Mouse (Mus musculus) liver, embryonic 16.5 days (tissue): ENCODE measurements at regions not wholly inside any gene's neighbourhood (a gene's known extent, or its start where the extent isn't known, plus 50 kb on each side); places are given as distances from the start of the nearest gene placed in this dataset.
"Not testable (repeated sequence)": the region's sequence is repeated elsewhere in the genome, so short reads cannot be mapped to it uniquely, and the experiment has no call there.

Experiments used
- ATAC-seq: fragments of 200-750 bp; cut with Nextera tagmentation; 2 replicates; pipeline ENCODE4 v1.8.0; 2017; ENCODE audit warnings: low read depth, mild to moderate bottlenecking, moderate number of reproducible peaks, moderate library complexity
- H3K27ac ChIP-seq: fragments of 300-500 bp; sonication (generic); 2 replicates; pipeline ENCODE4 v1.5.1; 2014; ENCODE audit warnings: mild to moderate bottlenecking, low read length
- H3K27me3 ChIP-seq: fragments of 300-500 bp; sonication (generic); 2 replicates; pipeline ENCODE4 v1.6.1; 2014; ENCODE audit warnings: low read depth, low read length, mixed read lengths; ENCODE audit not compliant: control insufficient read depth, insufficient read depth
- H3K36me3 ChIP-seq: fragments of 300-500 bp; sonication (generic); 2 replicates; pipeline ENCODE4 v1.6.1; 2014; ENCODE audit warnings: mild to moderate bottlenecking; ENCODE audit not compliant: control insufficient read depth, insufficient read depth
- H3K4me1 ChIP-seq: fragments of 300-500 bp; sonication (generic); 2 replicates; pipeline ENCODE4 v1.6.1; 2014; ENCODE audit warnings: low read depth, low read length, mixed read lengths; ENCODE audit not compliant: control insufficient read depth
- H3K4me2 ChIP-seq: fragments of 300-500 bp; sonication (generic); 2 replicates; pipeline ENCODE4 v1.6.1; 2014; ENCODE audit warnings: low read depth, low read length, mixed read lengths
- H3K4me3 ChIP-seq: fragments of 300-500 bp; sonication (generic); 2 replicates; pipeline ENCODE4 v1.5.1; 2014; ENCODE audit warnings: low read depth, mild to moderate bottlenecking, low read length
- H3K9ac ChIP-seq: fragments of 300-500 bp; sonication (generic); 2 replicates; pipeline ENCODE4 v1.6.1; 2014; ENCODE audit warnings: low read depth, low read length
- H3K9me3 ChIP-seq: fragments of 300-500 bp; sonication (generic); replicated peaks from 2 replicates; pipeline ENCODE4 v1.6.1; 2016; ENCODE audit warnings: low read length; ENCODE audit not compliant: control insufficient read depth
- WGBS: fragments of 180-500 bp; shearing (Covaris S2); extraction: QIAGEN DNeasy Blood & Tissue Kit; methylation state at CpG from one replicate; pipeline ENCODE4 v1.1.7; 2014; ENCODE audit not compliant: insufficient replicate concordance; 5-methylcytosine and 5-hydroxymethylcytosine counted together

GRCm38 (mm10) chr1:4660616-4661015, 147.1 kb upstream of the Gm37988 start:
- not testable (repeated sequence) for ATAC-seq, H3K4me2 ChIP-seq, H3K9ac ChIP-seq

GRCm38 (mm10) chr1:4661761-4662160, 145.9 kb upstream of the Gm37988 start:
- Histone ChIP-seq H3K4me2 (no peak overlapping the region), H3K9me3 (no peaks in the 10 kb centered on the region), H3K4me3 (no peak overlapping the region), H3K4me1 (no peaks in the 10 kb centered on the region), H3K27me3 (no peaks in the 10 kb centered on the region), H3K27ac (no peak overlapping the region), H3K9ac (no peak overlapping the region), H3K36me3 (no peaks in the 10 kb centered on the region)
- ATAC-seq, result no peak
- 48% methylated on average over 1 of the region's 1 CpGs for WGBS

More at GRCm38 (mm10) chr1:4660616-4661015, 147.1 kb upstream of the Gm37988 start:
- 75% methylated on average over 5 of the region's 5 CpGs for WGBS
- not testable (repeated sequence) for H3K4me1 ChIP-seq, H3K9me3 ChIP-seq, H3K4me3 ChIP-seq, H3K27ac ChIP-seq, H3K27me3 ChIP-seq, H3K36me3 ChIP-seq

DNA sequence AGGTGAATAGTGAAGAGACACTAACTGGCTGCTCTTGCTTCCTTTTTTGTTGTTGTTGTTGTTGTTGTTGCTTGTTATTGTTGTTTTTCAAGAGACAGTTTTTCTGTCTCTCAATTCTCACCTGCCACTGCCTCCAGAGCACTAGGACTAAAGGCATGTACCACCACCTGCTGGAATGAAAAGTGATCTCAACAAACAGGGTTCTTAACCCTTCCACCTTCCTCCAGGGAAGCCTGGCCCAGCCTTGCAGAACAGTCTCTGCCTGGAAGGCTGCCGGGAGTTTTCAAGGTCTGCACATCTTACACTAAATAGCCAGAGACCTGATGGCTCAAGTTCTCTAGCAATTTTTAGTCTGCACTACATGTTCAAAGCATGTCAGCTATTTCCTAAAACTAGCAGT, 138.0 kb upstream of the Gm37988 start:
- ATAC-seq, result no peak

GRCm38 (mm10) chr1:4671237-4672019, 136.3 kb upstream of the Gm37988 start:
- H3K27ac ChIP-seq, result no peak overlapping the region
- 52% methylated on average over 1 of the region's 1 CpGs for WGBS
- H3K36me3 ChIP-seq, result no peaks in the 10 kb centered on the region
- no peak overlapping the region for H3K4me3 ChIP-seq
- no peaks in the 10 kb centered on the region for H3K4me1 ChIP-seq
- H3K27me3 ChIP-seq, result no peaks in the 10 kb centered on the region
- H3K4me2 ChIP-seq, result no peak overlapping the region
- no peaks in the 10 kb centered on the region for H3K9me3 ChIP-seq
- no peak overlapping the region for H3K9ac ChIP-seq
- peak; percentile 59 for ATAC-seq

More for the DNA sequence above, 138.0 kb upstream of the Gm37988 start:
- no peaks in the 10 kb centered on the region for H3K9me3 ChIP-seq
- H3K36me3 ChIP-seq, result no peaks in the 10 kb centered on the region
- H3K27ac ChIP-seq, result no peak overlapping the region
- no peaks in the 10 kb centered on the region for H3K4me1 ChIP-seq
- H3K4me2 ChIP-seq, result no peak overlapping the region
- H3K27me3 ChIP-seq, result no peaks in the 10 kb centered on the region
- H3K9ac ChIP-seq, result no peak overlapping the region
- WGBS, result 52% methylated on average over 1 of the region's 1 CpGs
- H3K4me3 ChIP-seq, result no peak overlapping the region

DNA sequence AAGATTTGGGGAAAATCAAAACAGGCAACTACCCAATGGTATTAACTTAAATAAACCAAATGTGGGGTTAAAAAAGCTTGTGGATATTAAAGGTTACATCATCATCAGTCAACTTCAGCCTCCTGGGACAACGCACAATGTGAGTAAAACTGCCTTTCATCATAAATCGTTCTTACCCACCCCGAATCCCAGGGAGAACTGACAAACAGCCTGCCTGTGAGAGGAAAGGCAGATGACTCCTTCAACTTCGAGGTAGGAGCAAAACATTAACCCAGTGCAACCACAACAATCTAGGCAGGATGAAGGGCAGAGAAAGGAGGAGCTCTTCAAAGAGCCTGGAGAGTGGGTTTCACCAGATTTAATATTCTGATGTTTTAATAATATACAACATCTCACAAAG, 135.3 kb upstream of the Gm37988 start:
- no peak overlapping the region for H3K4me2 ChIP-seq
- no peak overlapping the region for H3K9ac ChIP-seq
- no peak overlapping the region for H3K4me3 ChIP-seq
- no peak for ATAC-seq
- H3K36me3 ChIP-seq, result no peaks in the 10 kb centered on the region
- H3K27me3 ChIP-seq, result no peaks in the 10 kb centered on the region
- WGBS, result 30% methylated on average over 4 of the region's 4 CpGs
- no peak overlapping the region for H3K27ac ChIP-seq
- H3K9me3 ChIP-seq, result no peaks in the 10 kb centered on the region
- no peaks in the 10 kb centered on the region for H3K4me1 ChIP-seq

- ATAC-seq, result no peak
- 72% methylated on average over 9 of the region's 9 CpGs for WGBS
- Histone ChIP-seq H3K27me3 (no peaks in the 10 kb centered on the region), H3K9me3 (no peaks in the 10 kb centered on the region), H3K36me3 (no peaks in the 10 kb centered on the region), H3K4me1 (no peaks in the 10 kb centered on the region), H3K27ac (no peak overlapping the region), H3K4me3 (no peak overlapping the region), H3K9ac (no peak overlapping the region), H3K4me2 (no peak overlapping the region)
Measured at GRCm38 (mm10) chr1:4687605-4688004, 120.1 kb upstream of the Gm37988 start.

GRCm38 (mm10) chr1:4689096-4689495, 118.6 kb upstream of the Gm37988 start:
- Histone ChIP-seq H3K4me1 (no peaks in the 10 kb centered on the region), H3K9me3 (no peaks in the 10 kb centered on the region), H3K4me3 (no peak overlapping the region), H3K36me3 (no peaks in the 10 kb centered on the region), H3K4me2 (no peak overlapping the region), H3K27ac (no peak overlapping the region), H3K27me3 (no peaks in the 10 kb centered on the region), H3K9ac (no peak overlapping the region)
- ATAC-seq, result no peak
- 19% methylated on average over 26 of the region's 26 CpGs for WGBS

GRCm38 (mm10) chr1:4703316-4703715, 104.4 kb upstream of the Gm37988 start:
- H3K27ac ChIP-seq, result no peak overlapping the region
- H3K4me3 ChIP-seq, result no peak overlapping the region
- no peak overlapping the region for H3K4me2 ChIP-seq
- no peaks in the 10 kb centered on the region for H3K9me3 ChIP-seq
- H3K36me3 ChIP-seq, result no peaks in the 10 kb centered on the region
- no peaks in the 10 kb centered on the region for H3K4me1 ChIP-seq
- 54% methylated on average over 3 of the region's 3 CpGs for WGBS
- no peak overlapping the region for H3K9ac ChIP-seq
- no peak for ATAC-seq
- H3K27me3 ChIP-seq, result no peaks in the 10 kb centered on the region

DNA sequence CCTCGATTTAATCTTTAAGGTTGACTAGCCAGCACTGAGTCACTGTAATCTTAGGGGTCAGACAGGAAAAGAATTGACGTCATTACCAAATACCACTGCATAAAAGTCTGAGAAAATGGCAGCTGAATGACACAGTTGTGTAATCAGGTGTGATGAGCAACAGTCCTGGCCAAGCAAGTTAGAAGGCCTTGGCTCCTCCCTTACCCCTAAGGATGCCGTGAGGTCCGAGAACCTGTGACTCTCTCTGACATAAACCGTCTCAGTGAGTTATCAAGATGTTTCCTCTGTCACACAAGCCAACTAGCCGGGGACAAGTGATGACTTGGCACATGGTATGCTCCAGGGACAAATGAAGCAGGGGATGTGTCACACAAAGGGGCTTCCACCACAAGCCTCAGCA, 101.5 kb upstream of the Gm37988 start:
- no peaks in the 10 kb centered on the region for H3K9me3 ChIP-seq
- no peaks in the 10 kb centered on the region for H3K36me3 ChIP-seq
- H3K4me2 ChIP-seq, result no peak overlapping the region
- no peak overlapping the region for H3K4me3 ChIP-seq
- H3K9ac ChIP-seq, result no peak overlapping the region
- no peaks in the 10 kb centered on the region for H3K4me1 ChIP-seq
- H3K27ac ChIP-seq, result no peak overlapping the region
- WGBS, result 45% methylated on average over 6 of the region's 6 CpGs
- H3K27me3 ChIP-seq, result no peaks in the 10 kb centered on the region
- no peak for ATAC-seq
